ENCODE assay signal across 9 mouse cellular contexts in genomic region chr13:31956584-31956983, GRCm38 (mm10).
DNase-seq lines count a peak whose midpoint lies in the region; TF ChIP-seq lines count a peak whose summit lies in the region.
"Had no signal": no experiment of that assay in that cellular context is flagged by ENCODE, and none has a peak within 500 bp of the region (broad histone marks: within the 10 kb centered on the region; RNA-seq: fewer than 3 reads in every experiment).

No protein-coding gene starts in this region.

- 69% methylated on average over 6 of the region's 6 CpGs for WGBS in bone marrow, adult 2 months

- no peak overlapping the region for H3K4me3 ChIP-seq in bone marrow, adult 2 months (replicated peaks; ENCODE audit: control insufficient read depth, low read depth, low read length)
- H3K4me3 ChIP-seq: neural tube, embryonic 13.5 days had no signal

- peak; percentile 24 for DNase-seq in heart, adult 8-10 months (ENCODE audit: low spot score)
- DNase-seq in heart, adult 11 months: no peak
- DNase-seq in CD4-positive, CD25-positive, alpha-beta regulatory T cell, adult 2 months (ENCODE audit: low read depth, low spot score): peak; percentile 70
- peak; percentile 29 to 59 for DNase-seq in heart, postnatal 36 days
- DNase-seq in lung, postnatal 10 days: peak; percentile 48
- DNase-seq in thymus, postnatal 14 days: peak; percentile 64
- no peak for DNase-seq in right cerebral cortex, postnatal 10 days (ENCODE audit: low spot score in 2 of 2)

- H3K4me1 ChIP-seq in bone marrow, adult 2 months (ENCODE audit: control insufficient read depth, insufficient read depth, low read length): no peaks in the 10 kb centered on the region
- H3K4me1 ChIP-seq: neural tube, embryonic 13.5 days had no signal

- no peak for TF ChIP-seq POLR2A in bone marrow, adult 2 months (IDR thresholded peaks at IDR 0.05; ENCODE audit: borderline replicate concordance, control insufficient read depth, low read depth, low read length)

- peak; percentile 77 for TF ChIP-seq CTCF in bone marrow, adult 2 months (IDR thresholded peaks at IDR 0.05; ENCODE audit: control insufficient read depth, insufficient read depth, low read length)

- no peak overlapping the region for H3K27ac ChIP-seq in bone marrow, adult 2 months (ENCODE audit: control insufficient read depth, insufficient read depth, low read depth, low read length, poor library complexity)
- H3K27ac ChIP-seq: neural tube, embryonic 13.5 days had no signal

- intact Hi-C loops in heart, postnatal 36 days (cut with DNase I): loop anchor here (1.0 to 5.0 kb wide), 2 partner anchors 155 to 256 kb away; no protein-coding TSS in a partner anchor

Comparison
In these comparisons a context has a peak if more than half of its experiments do, and no peak if none do; other contexts are left out.
1. DNase-seq: peak in heart, adult 8-10 months (single experiment), CD4-positive, CD25-positive, alpha-beta regulatory T cell, adult 2 months (single experiment), heart, postnatal 36 days (2 of 2), lung, postnatal 10 days (single experiment) and thymus, postnatal 14 days (single experiment); none in heart, adult 11 months (single experiment) and right cerebral cortex, postnatal 10 days (0 of 2).